Mouse (Mus musculus) lung, embryonic 14.5 days (tissue): ENCODE data around the gene Rab1a. TPM values are rescaled to one million over a fixed set of nuclear protein-coding genes. Genes with fewer than 3 reads are reported as not detected.

ENCODE experiments used
- ATAC-seq: fragments of 200-750 bp; cut with Nextera tagmentation; 2 replicates; pipeline ENCODE4 v1.8.0; 2017; ENCODE audit warnings: mild to moderate bottlenecking, moderate TSS enrichment, moderate library complexity; ENCODE audit not compliant: insufficient read depth
- DNase-seq: peaks from one replicate; pipeline ENCODE4 v3.0.0-alpha.2; 2015
- H3K27ac ChIP-seq: fragments of 300-500 bp; sonication (generic); 2 replicates; pipeline ENCODE4 v1.5.1; 2014; ENCODE audit warnings: low read depth, mild to moderate bottlenecking, moderate library complexity
- H3K27me3 ChIP-seq: fragments of 300-500 bp; sonication (generic); 2 replicates; pipeline ENCODE4 v1.6.1; 2014; ENCODE audit warnings: low read length, control low read depth; ENCODE audit not compliant: insufficient read depth
- H3K36me3 ChIP-seq: fragments of 300-500 bp; sonication (generic); 2 replicates; pipeline ENCODE4 v1.6.1; 2014; ENCODE audit warnings: control low read depth; ENCODE audit not compliant: insufficient read depth
- H3K4me1 ChIP-seq: fragments of 300-500 bp; sonication (generic); 2 replicates; pipeline ENCODE4 v1.6.1; 2014; ENCODE audit warnings: antibody characterized with exemption, control low read depth; ENCODE audit not compliant: insufficient read depth
- H3K4me2 ChIP-seq: fragments of 300-500 bp; sonication (generic); 2 replicates; pipeline ENCODE4 v1.6.1; 2014; ENCODE audit warnings: mild to moderate bottlenecking
- H3K4me3 ChIP-seq: fragments of 300-500 bp; sonication (generic); 2 replicates; pipeline ENCODE4 v1.5.1; 2014; ENCODE audit warnings: low read depth, low read length
- H3K9ac ChIP-seq: fragments of 300-500 bp; sonication (generic); 2 replicates; pipeline ENCODE4 v1.6.1; 2014
- H3K9me3 ChIP-seq: fragments of 300-500 bp; sonication (generic); 2 replicates; pipeline ENCODE4 v1.6.1; 2016; ENCODE audit warnings: low read depth, low read length, control low read depth
- CTCF ChIP-seq: IDR thresholded peaks from 2 replicates; pipeline ENCODE4 v1.5.1; 2016; ENCODE audit warnings: antibody characterized with exemption, low read depth
- WGBS: fragments of 180-500 bp; shearing (Covaris S2); extraction: QIAGEN DNeasy Blood & Tissue Kit; methylation state at CpG from one replicate; pipeline ENCODE4 v1.1.7; 2014; 5-methylcytosine and 5-hydroxymethylcytosine counted together
- polyA plus RNA-seq: library from polyadenylated mRNA; unstranded; fragments of >200 nt; fragmentation: Nextera tagmentation; extraction: Ambion mirVana; gene quantifications from 2 replicates; pipeline ENCODE4 v1.2.1, GENCODE M21; 2014

The Rab1a gene
- polyA plus RNA-seq, 1 experiment from 2014 or later: 241 TPM

- Histone ChIP-seq H3K9me3 (no peaks in the 10 kb centered on the region), H3K9ac (no peak overlapping the region), H3K27me3 (no peaks in the 10 kb centered on the region), H3K36me3 (peaks cover 70% of the 10 kb centered on the region), H3K4me3 (no peak overlapping the region), H3K4me2 (no peak overlapping the region), H3K27ac (no peak overlapping the region), H3K4me1 (peaks cover 8% of the 10 kb centered on the region)
- DNase-seq: no peak
- TF ChIP-seq CTCF: peak; percentile 30; the same call in 1 of the 2 replicates
- ATAC-seq: no peak; the same call in 1 of the 2 replicates
- WGBS: 51% methylated on average over 9 of the region's 9 CpGs
These were observed 42.1 kb downstream of the Rab1a start for GRCm38 (mm10) chr11:20243214-20243913.

DNA sequence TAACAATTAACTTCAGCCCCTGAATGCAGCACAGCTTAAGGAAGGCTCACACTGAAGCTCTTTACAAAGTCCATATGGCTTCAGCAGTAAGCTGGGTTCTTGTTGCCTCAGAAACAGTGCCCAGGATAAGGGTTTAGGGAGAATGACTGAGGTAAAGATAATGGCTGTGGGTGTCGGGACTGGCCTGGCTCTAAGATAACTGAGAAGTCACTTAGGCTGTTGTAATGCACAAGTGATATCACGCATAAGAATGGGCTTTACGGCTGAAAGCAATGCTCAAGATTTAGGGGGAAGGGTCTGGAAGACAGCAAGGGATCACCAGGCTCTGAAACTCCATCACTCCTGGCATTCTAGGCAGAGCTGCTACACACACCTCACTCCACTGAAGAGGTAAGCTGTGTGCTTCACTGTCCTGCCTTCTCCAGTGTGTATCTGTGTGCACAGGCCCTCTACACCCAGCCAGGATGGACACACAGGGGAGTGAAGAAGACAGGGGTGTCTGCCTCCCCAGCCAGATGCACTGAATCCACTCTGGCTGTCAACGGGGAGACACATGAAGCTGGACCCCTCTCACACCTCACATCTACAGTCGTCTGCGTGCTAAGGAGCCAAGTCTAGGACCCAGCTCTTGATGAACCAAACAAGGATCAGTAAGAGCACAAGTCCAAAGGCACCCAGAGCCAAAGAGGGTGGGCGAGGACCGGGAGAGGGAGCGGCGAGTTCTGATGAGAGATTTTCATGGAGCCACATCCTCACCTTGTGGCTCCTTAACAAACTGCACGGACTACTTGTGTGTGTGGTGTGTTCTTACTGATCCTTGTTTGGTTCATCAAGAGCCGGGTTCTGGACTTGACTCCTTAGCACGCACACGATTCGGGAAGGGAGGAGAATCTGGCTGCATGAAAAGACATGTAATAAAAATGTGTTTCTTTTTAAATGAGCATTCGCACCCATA, 43.4 kb downstream of the Rab1a start:
- H3K9ac ChIP-seq: no peak overlapping the region
- H3K4me3 ChIP-seq: no peak overlapping the region
- DNase-seq (no peak), ATAC-seq (no peak)
- H3K27ac ChIP-seq: no peak overlapping the region
- H3K9me3 ChIP-seq: no peaks in the 10 kb centered on the region
- no peak for TF ChIP-seq CTCF
- no peak overlapping the region for H3K4me2 ChIP-seq
- no peaks in the 10 kb centered on the region for H3K27me3 ChIP-seq
- 82% methylated on average over 16 of the region's 16 CpGs for WGBS
- peaks cover 57% of the 10 kb centered on the region for H3K36me3 ChIP-seq
- peaks cover 8% of the 10 kb centered on the region for H3K4me1 ChIP-seq

DNA sequence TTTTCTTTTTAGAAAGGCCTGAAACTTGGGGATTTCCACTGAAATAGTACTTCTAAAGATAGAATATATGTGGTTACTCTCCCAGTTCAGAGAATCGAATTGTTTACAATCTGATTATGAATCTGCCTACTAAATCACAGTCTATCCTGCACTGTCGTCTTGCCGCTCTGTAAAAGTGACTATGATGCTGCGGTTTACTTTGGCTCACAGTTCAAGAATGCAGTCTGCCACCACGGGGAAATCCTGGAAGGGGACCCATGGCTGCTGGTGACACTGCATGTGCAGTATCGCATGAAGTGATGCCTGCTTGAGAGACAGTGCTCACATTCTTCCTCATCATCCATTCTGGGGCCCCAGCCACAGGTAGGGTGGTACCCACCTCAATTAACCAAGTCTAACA, 44.1 kb downstream of the Rab1a start:
- Histone ChIP-seq H3K27me3 (no peaks in the 10 kb centered on the region), H3K4me1 (peaks cover 8% of the 10 kb centered on the region), H3K9me3 (no peaks in the 10 kb centered on the region), H3K36me3 (peaks cover 50% of the 10 kb centered on the region), H3K9ac (no peak overlapping the region), H3K27ac (no peak overlapping the region), H3K4me2 (no peak overlapping the region), H3K4me3 (no peak overlapping the region)
- DNase-seq (no peak), ATAC-seq (no peak)
- no peak for TF ChIP-seq CTCF
- 75% methylated on average over 6 of the region's 6 CpGs for WGBS

DNA sequence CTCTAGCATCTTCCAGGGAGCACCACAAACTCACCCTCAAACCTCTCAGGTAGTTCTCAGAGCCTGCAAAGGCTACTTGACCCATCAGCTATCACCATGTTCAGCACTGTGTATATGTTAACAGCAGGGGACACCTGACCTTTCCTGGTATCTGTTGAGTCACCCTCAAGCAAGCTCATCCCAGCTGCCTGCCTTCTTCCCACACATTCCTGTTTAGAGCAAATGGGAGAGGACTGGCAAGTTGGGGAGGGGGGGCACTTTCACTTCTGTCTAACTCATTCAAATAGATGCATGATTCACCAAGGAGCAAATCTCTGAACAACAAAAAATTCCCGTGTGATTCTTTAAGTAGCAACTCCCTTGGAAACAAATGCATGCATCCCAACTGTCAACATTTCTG, 45.4 kb downstream of the Rab1a start:
- no peak overlapping the region for H3K27ac ChIP-seq
- H3K27me3 ChIP-seq: no peaks in the 10 kb centered on the region
- H3K9me3 ChIP-seq: no peaks in the 10 kb centered on the region
- no peak for DNase-seq
- H3K4me1 ChIP-seq: peaks cover 8% of the 10 kb centered on the region
- no peak overlapping the region for H3K4me3 ChIP-seq
- no peak for TF ChIP-seq CTCF
- 41% methylated on average over 1 of the region's 1 CpGs for WGBS
- peaks cover 37% of the 10 kb centered on the region for H3K36me3 ChIP-seq
- peak overlapping the region; percentile 88; the same call in 1 of the 2 replicates for H3K4me2 ChIP-seq
- H3K9ac ChIP-seq: no peak overlapping the region
- ATAC-seq: no peak

DNA sequence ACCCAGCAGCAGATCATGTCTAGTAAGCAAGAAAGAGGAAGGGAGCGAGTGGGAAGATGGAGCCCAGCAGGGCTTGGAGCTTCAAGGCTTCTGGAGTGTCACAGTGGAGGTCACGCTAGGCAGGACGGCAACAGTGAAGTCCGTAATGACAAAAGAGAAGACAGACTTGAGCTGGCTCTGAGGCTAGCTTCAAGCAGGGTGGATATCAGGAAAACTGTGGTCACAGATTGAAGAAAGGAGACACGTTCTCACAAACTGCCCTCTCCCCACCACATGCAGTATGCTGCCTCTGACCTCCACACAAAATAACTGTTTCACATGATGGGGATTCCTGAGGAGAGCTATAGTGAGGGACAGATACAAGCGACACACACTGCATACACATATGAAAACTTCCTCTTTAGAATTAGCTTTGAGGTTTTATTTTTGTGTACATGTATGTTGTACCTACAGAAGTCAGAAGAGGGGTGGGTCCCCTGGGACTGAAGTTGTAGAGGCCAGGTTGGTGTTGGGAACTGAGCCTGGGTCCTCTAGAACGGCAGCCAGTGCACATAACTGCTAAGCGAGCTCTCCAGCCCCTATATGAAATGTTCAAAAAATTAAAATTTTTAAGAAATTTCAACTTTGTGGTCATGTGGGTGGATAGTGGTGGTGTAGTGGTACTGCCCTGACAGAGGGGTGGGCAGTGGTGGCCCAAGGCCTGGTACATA, 46.1 kb downstream of the Rab1a start:
- H3K9ac ChIP-seq: no peak overlapping the region
- H3K4me1 ChIP-seq: peaks cover 8% of the 10 kb centered on the region

GRCm38 (mm10) chr11:20248277-20248676, 47.0 kb downstream of the Rab1a start:
- DNase-seq: peak; percentile 61
- Histone ChIP-seq H3K4me3 (peak overlapping the region; percentile 97), H3K9me3 (no peaks in the 10 kb centered on the region), H3K4me2 (peak overlapping the region; percentile 88), H3K27me3 (no peaks in the 10 kb centered on the region), H3K4me1 (peaks cover 8% of the 10 kb centered on the region), H3K27ac (peak overlapping the region; percentile 93), H3K36me3 (peaks cover 23% of the 10 kb centered on the region; the same call in 1 of the 2 replicates), H3K9ac (peak overlapping the region; percentile 98)
- WGBS: 8% methylated on average over 4 of the region's 4 CpGs
- no peak for TF ChIP-seq CTCF
- no peak for ATAC-seq

More for the DNA sequence above, 46.1 kb downstream of the Rab1a start:
- no peak overlapping the region; the same call in 1 of the 2 replicates for H3K27ac ChIP-seq
- H3K27me3 ChIP-seq: no peaks in the 10 kb centered on the region
- no peak for DNase-seq
- no peak for TF ChIP-seq CTCF
- peak overlapping the region; percentile 88 for H3K4me2 ChIP-seq
- H3K4me3 ChIP-seq: peak overlapping the region; percentile 97; the same call in 1 of the 2 replicates
- H3K36me3 ChIP-seq: peaks cover 33% of the 10 kb centered on the region; the same call in 1 of the 2 replicates
- no peaks in the 10 kb centered on the region for H3K9me3 ChIP-seq
- ATAC-seq: no peak
- WGBS: 75% methylated on average over 8 of the region's 8 CpGs
